Mouse (Mus musculus) layer of hippocampus, adult 9-10 months (tissue): Measurements from ENCODE around the gene Tas2r144.
A peak's percentile ranks its signal among the peaks of the same experiment; 100 is the strongest.

Experiments used
- DNase-seq: peaks from one replicate; pipeline ENCODE4 v3.0.0; 2022; ENCODE audit warnings: low spot score

The Tas2r144 gene

GRCm38 (mm10) chr6:42215028-42215427 is at the start of gene Tas2r144:
Gene Tas2r144, plus strand, starts transcription at chr6:42215328.
- DNase-seq, result no peak

GRCm38 (mm10) chr6:42182462-42182861 is 32.7 kb upstream of the Tas2r144 start:
- no peak for DNase-seq

DNA sequence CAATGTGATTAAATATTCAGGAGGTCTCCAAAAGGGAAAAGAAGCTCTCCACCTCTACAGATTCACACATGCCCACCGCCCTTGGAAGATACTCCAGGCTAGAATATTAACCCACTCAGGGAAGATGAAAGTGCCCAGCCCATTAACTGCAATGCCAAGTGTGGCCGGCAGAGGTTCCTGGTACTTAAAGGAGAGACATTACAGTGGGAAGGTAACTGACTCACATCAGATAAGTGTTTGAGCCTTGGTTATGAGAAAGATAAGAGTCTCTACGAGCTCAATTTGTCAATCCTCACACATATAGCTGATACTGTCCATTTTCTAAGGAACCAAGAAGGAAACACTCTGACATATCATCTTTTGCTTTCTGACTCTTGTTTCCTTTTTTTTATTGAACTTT is 28.9 kb upstream of the Tas2r144 start:
- no peak for DNase-seq

- peak; percentile 48 for DNase-seq
Measured at GRCm38 (mm10) chr6:42197710-42198109, 17.4 kb upstream of the Tas2r144 start.

DNA sequence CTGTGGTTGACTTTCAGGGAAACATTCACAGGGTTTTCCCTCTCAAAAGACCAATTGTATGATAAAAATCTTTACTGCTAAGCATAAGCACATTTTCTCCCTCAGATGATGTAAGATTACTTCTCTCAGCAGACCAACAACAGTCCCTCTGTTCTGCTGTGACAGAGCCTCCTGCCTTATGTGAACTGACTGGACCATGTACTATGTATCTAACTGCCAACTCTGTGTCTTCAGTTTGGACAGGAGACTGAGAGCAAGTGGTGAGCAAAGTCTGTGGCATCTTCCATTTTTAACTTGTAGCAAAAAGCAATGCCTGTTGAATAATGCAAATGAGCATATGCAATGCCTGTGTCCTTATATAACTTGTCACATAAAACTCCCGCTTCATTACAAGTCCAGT is 15.6 kb upstream of the Tas2r144 start:
- DNase-seq, result no peak

GRCm38 (mm10) chr6:42222286-42222685 is 7.2 kb downstream of the Tas2r144 start:
- no peak for DNase-seq

- no peak for DNase-seq
Measured at GRCm38 (mm10) chr6:42225046-42225445, 9.9 kb downstream of the Tas2r144 start.

DNA sequence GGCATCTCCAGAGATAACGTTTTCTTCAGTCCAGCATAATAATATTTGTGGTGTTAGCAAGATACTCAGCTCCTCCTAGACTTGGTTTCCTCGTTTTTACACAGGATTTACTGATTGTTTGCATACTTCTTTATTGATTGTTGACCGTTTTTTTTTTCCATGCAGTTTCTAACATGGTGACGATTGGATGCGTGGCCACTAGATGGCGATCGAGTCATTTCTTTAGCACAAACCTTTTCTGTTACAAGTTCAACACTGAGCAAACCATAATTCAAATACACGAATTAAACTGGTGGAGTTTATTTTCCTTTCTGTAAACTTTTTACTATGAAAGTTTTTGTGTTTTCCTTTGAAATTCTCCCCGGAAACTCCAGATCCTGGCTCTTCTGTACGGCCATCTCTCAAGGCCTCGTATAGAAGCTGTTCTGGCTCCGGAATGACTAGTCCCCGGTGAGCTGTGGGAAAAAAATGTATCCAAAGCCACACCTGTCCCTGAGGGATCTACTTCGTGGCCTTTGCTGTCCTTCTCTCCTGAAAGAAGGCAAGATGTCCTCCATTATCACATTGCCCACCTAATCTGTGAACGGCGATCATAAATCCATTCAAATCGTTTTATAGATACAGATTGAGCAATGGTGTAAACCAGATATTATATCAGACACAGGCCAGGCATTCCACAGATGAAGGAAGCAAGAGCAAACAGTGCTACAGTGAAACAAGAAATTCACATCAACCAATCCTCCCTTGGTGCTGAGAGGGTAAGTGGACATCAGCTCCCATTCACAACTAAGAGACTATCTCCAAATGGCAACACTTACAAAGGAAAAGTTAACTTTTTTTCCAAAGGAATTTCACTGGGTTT is 12.3 kb downstream of the Tas2r144 start:
- peak; percentile 46 for DNase-seq

- DNase-seq, result no peak
Measured at GRCm38 (mm10) chr6:42229610-42230009, 14.5 kb downstream of the Tas2r144 start.

DNA sequence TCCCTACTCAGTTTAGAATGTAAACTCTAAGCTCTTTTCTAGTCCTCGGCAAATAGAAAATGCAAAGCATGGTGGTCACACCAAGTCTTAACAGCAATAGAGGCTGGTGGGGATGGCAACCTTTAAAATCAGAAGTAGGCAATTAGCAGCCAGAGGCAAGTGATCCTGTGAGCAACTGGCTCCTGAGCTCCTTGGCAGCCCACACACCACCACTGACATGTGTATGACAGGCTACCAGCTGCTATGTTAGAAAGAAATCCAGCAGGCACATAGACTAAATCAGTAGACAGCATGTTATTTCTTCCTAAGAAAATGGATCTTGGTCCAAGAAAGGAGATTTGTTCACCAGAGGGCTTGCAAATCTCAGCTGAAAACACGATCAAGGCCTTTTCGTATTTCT is 16.1 kb downstream of the Tas2r144 start:
- DNase-seq, result no peak

DNA sequence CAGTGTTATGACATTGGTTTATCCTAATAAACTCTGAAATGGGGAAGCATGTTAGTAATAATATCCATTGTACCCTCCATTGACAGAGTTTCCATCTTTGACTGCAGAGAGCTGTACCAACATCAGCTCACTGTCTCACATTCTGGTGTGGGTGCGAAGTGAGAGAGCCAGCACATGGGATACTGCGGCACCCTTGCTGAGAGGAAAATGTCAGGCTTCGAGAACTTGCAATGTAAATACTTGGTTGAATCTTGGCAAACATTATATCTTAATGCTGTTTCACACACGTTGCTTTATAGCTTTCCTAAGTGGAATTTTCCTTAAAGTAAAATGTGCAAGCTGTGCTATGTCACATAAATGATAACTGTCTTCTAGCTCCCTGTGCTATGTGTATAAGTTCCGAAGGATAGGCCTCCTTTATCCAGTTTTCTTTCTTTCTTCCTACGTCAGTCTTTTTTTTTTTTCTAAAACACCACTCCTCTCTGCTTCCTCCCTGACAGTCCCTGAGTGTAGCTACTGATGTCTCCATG is 22.2 kb downstream of the Tas2r144 start:
- no peak for DNase-seq

DNA sequence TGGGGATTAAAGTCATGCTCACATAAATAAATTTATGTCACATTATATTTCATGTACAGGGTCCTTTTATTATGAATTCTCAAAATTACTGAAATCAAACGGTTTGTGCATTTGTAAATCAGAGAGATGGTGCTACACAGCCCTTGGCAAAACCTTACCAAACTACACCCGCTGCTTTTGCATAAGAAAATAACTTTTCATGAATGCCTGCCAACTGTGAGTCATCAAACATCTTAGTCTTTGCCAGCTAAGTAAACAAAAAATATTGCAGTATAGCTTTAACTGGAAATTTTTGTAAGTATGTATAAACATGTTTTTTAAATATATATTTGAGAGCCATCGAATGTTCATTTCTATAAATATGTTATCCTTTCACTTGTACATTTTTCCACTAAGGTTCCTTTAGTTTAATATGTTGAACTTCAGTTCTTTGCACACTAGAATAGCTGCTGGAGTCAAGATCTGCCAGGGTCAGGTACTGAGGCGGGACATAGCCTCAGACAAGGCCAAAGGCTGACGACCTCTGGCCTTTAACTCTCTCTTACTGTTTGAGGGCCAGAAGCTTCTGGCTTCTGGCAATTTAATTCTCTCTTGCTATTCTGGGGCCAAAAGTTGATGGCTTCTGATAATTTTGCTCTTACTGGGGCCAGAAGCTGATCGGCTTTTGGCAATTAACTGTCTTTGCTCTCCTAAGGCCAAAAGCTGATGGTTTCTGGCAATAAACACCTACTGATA is 26.4 kb downstream of the Tas2r144 start:
- DNase-seq, result no peak

DNA sequence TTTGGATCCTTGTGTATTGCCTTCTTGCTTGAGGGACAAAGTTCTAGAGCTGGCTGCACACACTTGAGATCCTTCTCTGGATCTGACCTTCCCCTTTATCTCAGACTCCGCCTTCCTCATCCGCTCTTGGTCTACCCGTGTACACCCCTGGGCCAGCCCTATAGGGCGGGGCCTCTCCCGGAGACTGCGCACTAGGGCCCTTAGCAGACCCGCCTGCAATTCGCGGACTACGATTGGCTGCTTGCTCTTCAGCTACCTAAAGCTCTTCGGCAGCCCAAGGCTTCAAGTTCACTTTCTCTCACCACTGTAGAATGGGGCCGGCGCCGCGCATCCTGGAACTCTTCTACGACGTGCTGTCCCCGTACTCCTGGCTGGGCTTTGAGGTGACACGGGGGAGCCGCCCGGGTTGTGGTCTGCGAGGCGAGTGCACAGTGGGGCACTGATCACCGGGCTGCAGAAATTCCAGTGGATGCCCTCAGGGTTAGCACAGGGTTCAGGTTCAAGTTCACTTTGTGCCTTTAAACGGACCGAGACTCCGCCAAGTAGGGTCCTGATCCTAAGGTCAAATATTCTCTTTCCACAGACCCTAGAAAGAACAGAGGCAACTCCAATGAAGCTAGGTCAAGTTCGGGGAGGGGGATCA is 30.7 kb downstream of the Tas2r144 start, which contains the start of gene Gstk1:
TSS of gene Gstk1 (plus strand) at position 225 of the 643 bp plus-strand sequence.
- peak; percentile 46 for DNase-seq

GRCm38 (mm10) chr6:42247173-42247572 is 32.0 kb downstream of the Tas2r144 start:
- DNase-seq, result no peak

DNA sequence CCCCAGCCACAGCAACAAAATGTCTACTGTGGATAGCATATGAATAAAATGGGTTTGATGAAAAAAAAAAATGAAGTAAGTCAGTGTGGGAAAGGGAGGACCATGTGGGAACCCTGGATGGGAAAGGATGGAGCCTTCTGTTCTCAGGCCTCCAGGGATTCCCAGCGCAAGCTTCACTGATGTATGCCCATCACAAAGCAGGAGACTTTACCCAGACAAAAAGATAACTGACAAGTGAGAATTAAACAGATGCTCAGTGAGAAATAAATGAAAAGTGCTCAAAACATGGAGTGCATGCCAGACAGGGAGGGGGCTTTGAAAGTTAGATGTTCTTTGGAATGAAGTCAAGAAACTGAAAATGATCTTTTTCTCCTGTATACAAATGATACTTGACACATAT is 32.9 kb downstream of the Tas2r144 start:
- no peak for DNase-seq

- DNase-seq, result no peak
Measured at GRCm38 (mm10) chr6:42251791-42252190, 36.7 kb downstream of the Tas2r144 start.

- DNase-seq, result no peak
Measured at GRCm38 (mm10) chr6:42253103-42253502, 38.0 kb downstream of the Tas2r144 start.

DNA sequence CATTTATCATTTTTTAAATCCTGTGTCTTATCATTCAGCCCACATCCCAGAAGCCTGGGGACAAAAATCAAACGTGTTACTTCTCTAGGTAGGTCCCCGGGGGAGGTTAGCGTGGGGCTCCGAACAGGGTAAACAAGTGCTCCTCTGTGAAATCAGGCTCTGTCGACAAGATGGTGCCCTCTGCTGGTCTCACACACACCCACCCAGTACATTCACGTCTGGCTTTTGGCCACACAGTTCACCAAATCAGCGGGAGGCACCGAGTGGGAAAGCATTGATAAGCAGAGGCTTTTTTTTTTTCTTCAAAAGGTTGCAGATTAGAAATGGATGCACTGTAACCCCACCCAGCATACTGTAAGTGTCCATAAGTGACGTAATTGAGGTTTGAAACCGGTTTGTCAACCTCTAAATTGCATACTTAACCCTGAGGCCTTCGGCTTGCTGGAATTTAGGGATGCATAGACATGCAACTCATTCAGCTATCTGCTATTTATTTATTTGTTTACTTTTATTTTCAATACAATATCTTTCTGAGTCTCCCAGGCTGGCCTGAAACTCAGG is 42.3 kb downstream of the Tas2r144 start:
- DNase-seq, result no peak

- DNase-seq, result no peak
Measured at GRCm38 (mm10) chr6:42260430-42260829, 45.3 kb downstream of the Tas2r144 start.

- DNase-seq, result no peak
Measured at GRCm38 (mm10) chr6:42261524-42262170, 46.5 kb downstream of the Tas2r144 start, which contains the start of gene Tmem139. Gene Tmem139, plus strand, starts transcription at chr6:42261970.

DNA sequence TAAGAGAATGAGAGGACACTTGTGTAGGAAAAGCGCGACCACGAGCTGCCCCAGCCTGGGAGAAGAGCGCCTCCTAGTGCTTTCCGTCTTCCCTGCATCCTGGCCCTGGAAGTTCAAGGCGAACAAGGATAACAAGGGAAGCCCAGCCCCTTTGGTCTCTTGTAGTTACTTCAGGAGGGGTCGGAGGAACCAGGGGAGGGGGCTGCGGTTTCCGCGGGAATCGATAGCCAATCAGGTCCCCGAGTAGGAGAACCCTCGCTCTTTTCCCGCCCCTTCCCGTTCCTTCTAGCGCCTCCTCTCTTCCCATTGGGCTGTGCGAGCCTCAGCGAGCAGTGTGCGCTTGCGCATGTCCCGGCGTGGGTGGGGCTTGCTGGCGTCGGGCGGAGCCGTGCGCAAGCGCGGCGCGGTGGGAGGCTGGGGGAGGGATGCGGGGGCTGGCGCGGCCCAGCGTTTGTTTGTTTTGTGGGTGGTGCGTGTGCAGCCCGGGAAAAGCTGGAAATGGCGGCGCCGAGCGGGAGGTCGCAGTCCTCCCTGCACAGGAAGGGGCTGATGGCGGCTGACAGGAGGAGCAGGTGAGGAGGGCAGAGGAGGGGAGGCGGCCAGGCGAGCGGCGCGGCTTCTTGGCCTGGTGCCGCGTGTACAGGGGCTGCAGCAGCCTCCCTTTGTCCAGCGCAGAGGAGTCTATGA is 49.6 kb downstream of the Tas2r144 start, which contains the start of gene Casp2:
TSS of gene Casp2 (plus strand) at position 360 of the 687 bp plus-strand sequence.
- peak; percentile 94 for DNase-seq
